Mouse (Mus musculus) left cerebral cortex, postnatal 14 days (tissue): ENCODE results near the gene Olfr373. TPM values are rescaled to one million over a fixed set of nuclear protein-coding genes. Genes with fewer than 3 reads are reported as not detected.

ENCODE experiments used
- total RNA-seq, 2 experiments: library from RNA; stranded (reverse); gene quantifications; 2 replicates each; pipeline ENCODE4 v1.2.3; 2021

Olfr373 gene
- total RNA-seq, 2 experiments from 2014 or later, result not detected

Other genes with a start within 250 kb of the Olfr373 start
- 10 to 100 TPM in 1 of 2 experiments, 1 to 10 TPM in 1; 9.8 to 11.4 TPM for gene Zfp709, start 201.2 kb upstream of the Olfr373 start, total RNA-seq
- gene Zfp882, start 174.6 kb upstream of the Olfr373 start, total RNA-seq, result 10 to 100 TPM; 11.4 to 12.9 TPM
- 10 to 100 TPM; 24.2 to 31.3 TPM for gene Zfp617, start 174.5 kb upstream of the Olfr373 start, total RNA-seq
- gene Zfp961, start 132.1 kb upstream of the Olfr373 start, total RNA-seq, result 10 to 100 TPM; 12.6 to 13.8 TPM
- not detected for gene Cyp4f18, start 73.6 kb upstream of the Olfr373 start, total RNA-seq
- not detected for gene Olfr372, start 42.0 kb upstream of the Olfr373 start, total RNA-seq
- not detected for gene Olfr374, start 23.9 kb downstream of the Olfr373 start, total RNA-seq
- 10 to 100 TPM; 36.7 to 37.5 TPM for gene Tpm4, start 51.8 kb downstream of the Olfr373 start, total RNA-seq
- gene Rab8a, start 78.0 kb downstream of the Olfr373 start, total RNA-seq, result 10 to 100 TPM; 38.4 to 46.3 TPM
- not detected for gene Hsh2d, start 106.5 kb downstream of the Olfr373 start, total RNA-seq
- not detected for gene Cib3, start 129.7 kb downstream of the Olfr373 start, total RNA-seq
- not detected for gene Gm11034, start 130.5 kb downstream of the Olfr373 start, total RNA-seq
- gene Fam32a, start 136.6 kb downstream of the Olfr373 start, total RNA-seq, result 10 to 100 TPM; 50.5 to 53.2 TPM
- 100 to 1,000 TPM; 100 to 104 TPM for gene Ap1m1, start 156.8 kb downstream of the Olfr373 start, total RNA-seq
- 1 to 10 TPM; 5.1 to 8.7 TPM for gene Gm10282, start 222.1 kb downstream of the Olfr373 start, total RNA-seq
- 10 to 100 TPM; 16.6 to 21.2 TPM for gene Klf2, start 235.9 kb downstream of the Olfr373 start, total RNA-seq